Mouse (Mus musculus) neutrophil, adult 65 days (primary cell): ENCODE results near the gene Gas8. TPM values are rescaled to one million over a fixed set of nuclear protein-coding genes. Genes with fewer than 3 reads are reported as not detected.

Experiments used
- total RNA-seq: library from RNA; stranded (reverse); gene quantifications from 2 replicates; pipeline ENCODE4 v1.2.4, GENCODE M21; 2023

Gas8 gene
- 1.2 and 1.3 TPM in 2 replicates for total RNA-seq

DNA sequence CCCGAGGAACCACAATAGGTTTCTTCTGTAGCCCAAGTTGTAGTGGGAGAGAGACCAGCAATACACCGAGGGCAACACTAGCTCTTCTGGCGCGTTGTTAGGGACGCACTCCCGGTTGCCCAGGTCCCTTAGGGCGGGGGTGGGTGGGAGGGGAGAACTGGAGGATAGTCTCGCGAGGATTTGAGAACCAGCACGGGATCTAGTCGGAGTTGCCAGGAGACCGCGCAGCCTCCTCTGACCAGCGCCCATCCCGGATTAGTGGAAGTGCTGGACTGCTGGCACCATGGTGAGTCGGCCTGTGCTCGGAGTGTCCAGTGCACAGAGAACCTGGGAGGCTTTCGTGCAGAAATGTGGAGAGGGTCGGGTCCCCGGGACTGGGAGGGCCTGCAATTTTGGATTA is at the start of gene Gas8:
Gene Gas8, plus strand, starts transcription at position 168 of the 400 bp plus-strand sequence.

DNA sequence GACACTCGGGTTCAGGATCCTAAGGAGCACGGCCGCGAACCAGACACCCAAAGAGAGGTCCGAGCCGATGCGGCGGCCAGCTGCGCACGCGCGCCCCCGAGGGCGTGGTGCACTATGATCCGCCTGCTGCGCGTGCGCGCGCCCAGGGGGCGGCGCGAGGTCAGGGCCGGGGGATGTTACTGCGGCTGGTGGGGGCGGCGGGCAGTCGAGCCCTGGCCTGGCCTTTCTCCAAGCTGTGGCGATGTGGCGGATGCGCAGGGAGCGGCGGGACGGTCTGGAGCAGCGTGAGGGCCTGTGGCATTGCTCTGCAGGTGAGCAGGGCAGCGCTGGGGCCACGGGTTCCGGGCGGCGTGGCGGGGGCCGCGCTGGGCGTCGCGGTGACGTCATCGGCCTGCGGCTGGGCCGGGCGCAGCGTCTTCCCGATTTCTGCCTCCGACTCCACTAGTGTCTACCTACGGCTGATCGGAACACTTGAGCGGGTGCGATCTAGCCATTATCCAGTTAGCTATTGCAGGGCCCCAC is 40.8 kb upstream of the Gas8 start, which contains the start of gene Afg3l1:
Gene Afg3l1, plus strand, starts transcription at position 167 of the 522 bp plus-strand sequence.

DNA sequence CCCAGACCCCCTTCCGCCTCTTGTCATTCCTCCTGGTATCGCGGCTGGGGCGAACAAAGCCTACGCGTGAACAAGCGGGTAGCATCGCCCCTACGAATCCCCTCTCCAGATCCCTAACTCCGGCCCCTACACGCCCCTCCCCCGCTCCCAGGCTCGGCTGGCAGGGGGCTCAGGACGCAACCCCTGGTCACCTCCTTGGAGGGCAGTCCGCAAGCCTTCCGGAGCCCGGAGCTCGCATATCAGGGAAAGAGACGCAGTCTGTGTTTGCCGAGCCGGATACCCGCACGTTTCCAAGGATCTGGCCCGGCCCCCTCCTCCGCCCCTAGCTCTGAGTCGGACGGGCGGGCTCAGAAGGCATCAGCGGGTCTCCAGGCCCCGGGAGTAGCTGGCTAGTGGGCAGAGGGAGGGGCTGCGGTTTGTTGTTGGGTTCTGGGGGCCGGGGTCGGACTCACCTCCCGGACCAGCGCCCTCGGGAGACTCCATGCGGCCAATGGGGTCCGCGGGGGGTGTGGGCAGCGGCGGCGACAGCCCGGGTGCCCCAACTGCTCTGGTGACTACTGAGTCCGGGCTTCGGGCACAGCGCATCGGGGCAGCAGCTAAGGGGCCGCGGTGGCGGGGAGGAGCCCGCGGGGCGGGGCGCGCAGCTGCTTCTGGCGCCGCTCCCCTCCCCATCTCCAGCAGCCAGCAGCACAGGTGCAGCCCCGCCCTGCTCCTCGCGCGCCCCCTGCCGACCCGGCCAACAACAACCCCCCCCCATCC is 3.7 kb upstream of the Gas8 start, which contains the start of gene Dbndd1:
Gene Dbndd1, minus strand, starts transcription at position 683 of the 759 bp plus-strand sequence.

Other genes with a start within 250 kb of the Gas8 start
- gene Fanca, start 200.3 kb upstream of the Gas8 start, total RNA-seq = 32.1 and 42.0 TPM in 2 replicates
- gene Spire2, start 186.1 kb upstream of the Gas8 start, total RNA-seq = 0.22 and 0.29 TPM in 2 replicates
- gene Tcf25, start 145.1 kb upstream of the Gas8 start, total RNA-seq = 122 and 140 TPM in 2 replicates
- gene Mc1r, start 111.7 kb upstream of the Gas8 start, total RNA-seq = not detected in 2 replicates
- gene Tubb3, start 107.4 kb upstream of the Gas8 start, total RNA-seq = 0.92 TPM in 1 of 2 replicates, not detected in the other
- 35.6 and 35.7 TPM in 2 replicates for gene Def8, start 95.3 kb upstream of the Gas8 start, total RNA-seq
- 40.1 and 56.2 TPM in 2 replicates for gene Afg3l1, start 40.9 kb upstream of the Gas8 start, total RNA-seq
- gene Dbndd1, start 3.4 kb upstream of the Gas8 start, total RNA-seq = not detected in 2 replicates
- gene Rhou, start 135.1 kb downstream of the Gas8 start, total RNA-seq = 43.5 and 45.4 TPM in 2 replicates